Mouse (Mus musculus) small intestine, adult 2 months (tissue): ENCODE data around the gene Ruvbl2. TPM values are rescaled to one million over a fixed set of nuclear protein-coding genes. Genes with fewer than 3 reads are reported as not detected.

Source experiments
- H3K27ac ChIP-seq: fragments of 200-500 bp; 2 replicates; pipeline ENCODE4 v1.5.1; 2012; ENCODE audit warnings: low read depth, low read length, control low read depth, inconsistent platforms; ENCODE audit not compliant: insufficient read depth
- H3K27me3 ChIP-seq: fragments of 200-500 bp; 2 replicates; pipeline ENCODE4 v1.6.1; 2012; ENCODE audit warnings: mild to moderate bottlenecking, moderate library complexity, low read length, inconsistent platforms; ENCODE audit not compliant: control insufficient read depth, insufficient read depth
- H3K36me3 ChIP-seq: fragments of 200-500 bp; 2 replicates; pipeline ENCODE4 v1.6.1; 2012; ENCODE audit warnings: mild to moderate bottlenecking, low read length, control low read depth, inconsistent platforms; ENCODE audit not compliant: control insufficient read depth, insufficient read depth
- H3K4me1 ChIP-seq: fragments of 200-500 bp; 2 replicates; pipeline ENCODE4 v1.6.1; 2012; ENCODE audit warnings: low read length, inconsistent platforms, mixed read lengths; ENCODE audit not compliant: control insufficient read depth, insufficient read depth, insufficient read length
- H3K4me3 ChIP-seq: fragments of 200-500 bp; 2 replicates; pipeline ENCODE4 v1.5.1; 2012; ENCODE audit warnings: low read depth, mild to moderate bottlenecking, control low read depth, inconsistent platforms, low read length, moderate library complexity
- CTCF ChIP-seq: fragments of 200-500 bp; IDR thresholded peaks from 2 replicates; pipeline ENCODE4 v1.5.1; 2012; ENCODE audit warnings: low read depth, mild to moderate bottlenecking, control low read depth, inconsistent platforms, low read length, moderate library complexity, mixed read lengths; ENCODE audit not compliant: insufficient replicate concordance, insufficient read length; ENCODE audit errors: extremely low read depth
- POLR2A ChIP-seq: fragments of 200-500 bp; IDR thresholded peaks from 2 replicates; pipeline ENCODE4 v1.6.1; 2012; ENCODE audit warnings: low read depth, mild to moderate bottlenecking, control low read depth, inconsistent platforms, low read length, moderate library complexity
- WGBS: fragments of 180-500 bp; shearing (Covaris S2); methylation state at CpG from one replicate; pipeline ENCODE4 v1.1.7; 2018; 5-methylcytosine and 5-hydroxymethylcytosine counted together
- polyA plus RNA-seq: library from polyadenylated mRNA; depleted of rRNA; stranded (reverse); fragments of >200 nt; gene quantifications from 2 replicates; pipeline ENCODE4 v1.2.3, GENCODE M21; 2012

The Ruvbl2 gene
- polyA plus RNA-seq, 1 experiment, result 54.3 TPM

- no peak overlapping the region for H3K4me3 ChIP-seq
- peaks cover 21% of the 10 kb centered on the region for H3K36me3 ChIP-seq
- no peak overlapping the region for H3K27ac ChIP-seq
- TF ChIP-seq CTCF (no peak), POLR2A (no peak)
- 94% methylated on average over 15 of the region's 15 CpGs for WGBS
- H3K4me1 ChIP-seq, result peaks cover 7% of the 10 kb centered on the region
- H3K27me3 ChIP-seq, result no peaks in the 10 kb centered on the region
These were observed 17.1 kb upstream of the Ruvbl2 start for GRCm38 (mm10) chr7:45454971-45455370.

GRCm38 (mm10) chr7:45451344-45451982 lies 13.6 kb upstream of the Ruvbl2 start:
- Histone ChIP-seq H3K27ac (no peak overlapping the region), H3K36me3 (peaks cover 1% of the 10 kb centered on the region; the same call in 1 of the 2 replicates), H3K4me3 (no peak overlapping the region), H3K4me1 (no peaks in the 10 kb centered on the region; the same call in 1 of the 2 replicates), H3K27me3 (no peaks in the 10 kb centered on the region)
- TF ChIP-seq CTCF, result peak; percentile 92; the same call in 1 of the 2 replicates
- no peak for TF ChIP-seq POLR2A
- WGBS, result 61% methylated on average over 23 of the region's 23 CpGs

DNA sequence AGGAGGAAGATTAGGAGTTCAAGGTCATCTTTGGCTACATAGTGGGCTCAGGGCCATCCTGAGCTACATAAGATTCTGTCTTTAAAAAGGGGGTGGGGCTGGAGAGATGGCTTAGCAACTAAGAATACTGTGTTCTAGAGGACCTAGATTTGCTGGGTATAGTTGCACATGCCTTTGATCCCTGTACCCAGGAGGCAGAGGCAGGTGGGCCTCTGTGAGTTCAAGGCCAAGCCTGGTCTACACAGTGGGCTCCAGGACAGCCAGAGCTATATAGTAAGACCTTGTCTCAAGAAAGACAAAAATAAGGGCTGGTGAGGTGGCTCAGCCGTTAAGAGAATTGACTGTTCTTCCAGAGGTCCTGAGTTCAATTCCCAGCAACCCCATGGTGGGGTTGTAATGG lies 12.1 kb upstream of the Ruvbl2 start:
- no peak overlapping the region for H3K27ac ChIP-seq
- H3K27me3 ChIP-seq, result no peaks in the 10 kb centered on the region
- 83% methylated on average over 1 of the region's 1 CpGs for WGBS
- no peaks in the 10 kb centered on the region for H3K4me1 ChIP-seq
- TF ChIP-seq CTCF, result no peak
- TF ChIP-seq POLR2A, result no peak
- H3K36me3 ChIP-seq, result peaks cover 1% of the 10 kb centered on the region; the same call in 1 of the 2 replicates
- no peak overlapping the region for H3K4me3 ChIP-seq

GRCm38 (mm10) chr7:45447325-45447990 lies 9.6 kb upstream of the Ruvbl2 start:
- H3K27me3 ChIP-seq, result no peaks in the 10 kb centered on the region
- peaks cover 2% of the 10 kb centered on the region for H3K36me3 ChIP-seq
- peak; percentile 36; the same call in 1 of the 2 replicates for TF ChIP-seq CTCF
- TF ChIP-seq POLR2A, result no peak
- H3K4me1 ChIP-seq, result no peaks in the 10 kb centered on the region
- no peak overlapping the region for H3K4me3 ChIP-seq
- 57% methylated on average over 11 of the region's 11 CpGs for WGBS
- H3K27ac ChIP-seq, result no peak overlapping the region

GRCm38 (mm10) chr7:45446589-45446988 lies 8.7 kb upstream of the Ruvbl2 start:
- Histone ChIP-seq H3K27ac (no peak overlapping the region), H3K4me1 (no peaks in the 10 kb centered on the region), H3K27me3 (no peaks in the 10 kb centered on the region), H3K4me3 (no peak overlapping the region), H3K36me3 (peaks cover 4% of the 10 kb centered on the region)
- TF ChIP-seq CTCF, result no peak
- TF ChIP-seq POLR2A, result no peak

DNA sequence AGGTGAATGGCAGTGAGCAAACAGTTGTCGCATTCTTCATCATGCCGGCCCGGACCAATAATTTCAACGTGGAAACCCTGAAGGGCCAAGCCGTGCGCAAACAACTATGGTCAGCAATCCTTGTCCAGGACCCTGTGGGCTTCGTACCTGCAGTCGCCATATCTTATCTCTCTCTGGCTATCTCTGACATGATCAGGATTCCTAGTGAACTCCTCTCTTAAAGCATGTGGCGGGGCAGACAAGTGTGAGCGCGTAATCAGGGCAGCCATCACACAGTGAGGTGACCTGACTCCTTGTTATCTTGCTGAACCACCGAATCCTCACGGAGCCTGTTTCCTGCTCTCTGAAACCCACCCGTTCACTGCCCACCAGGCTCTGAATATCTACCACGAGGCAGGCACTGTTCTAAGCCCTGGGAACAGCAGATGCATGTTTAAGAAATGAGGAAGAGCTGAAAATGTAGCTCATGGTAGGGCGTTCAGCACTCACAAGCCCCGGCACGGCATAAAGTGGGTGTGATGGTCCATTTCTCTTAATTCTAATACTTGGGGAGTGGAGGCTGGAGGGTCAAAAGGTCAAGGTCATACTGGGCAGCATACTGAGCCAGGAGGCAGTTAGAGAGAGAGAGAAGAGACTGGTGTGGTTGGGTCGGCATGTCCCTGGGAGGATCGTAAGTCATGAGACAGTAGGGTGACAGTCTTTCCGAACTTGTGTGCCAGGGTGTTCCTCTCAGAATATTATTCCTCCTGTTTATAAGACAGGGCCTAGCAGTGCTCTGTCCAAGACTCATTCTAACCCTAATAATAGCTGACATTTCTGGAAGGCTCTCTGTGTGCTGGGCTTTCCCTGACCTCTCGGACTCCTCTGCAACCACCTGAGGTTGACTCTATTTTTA lies 5.9 kb upstream of the Ruvbl2 start:
- H3K27me3 ChIP-seq, result no peaks in the 10 kb centered on the region
- H3K4me1 ChIP-seq, result no peaks in the 10 kb centered on the region
- H3K27ac ChIP-seq, result no peak overlapping the region
- no peak for TF ChIP-seq CTCF
- no peak for TF ChIP-seq POLR2A
- no peak overlapping the region for H3K4me3 ChIP-seq
- 84% methylated on average over 22 of the region's 22 CpGs for WGBS
- peaks cover 10% of the 10 kb centered on the region for H3K36me3 ChIP-seq
